20 mouse cellular contexts compared by ENCODE assay signal in the genomic region with DNA sequence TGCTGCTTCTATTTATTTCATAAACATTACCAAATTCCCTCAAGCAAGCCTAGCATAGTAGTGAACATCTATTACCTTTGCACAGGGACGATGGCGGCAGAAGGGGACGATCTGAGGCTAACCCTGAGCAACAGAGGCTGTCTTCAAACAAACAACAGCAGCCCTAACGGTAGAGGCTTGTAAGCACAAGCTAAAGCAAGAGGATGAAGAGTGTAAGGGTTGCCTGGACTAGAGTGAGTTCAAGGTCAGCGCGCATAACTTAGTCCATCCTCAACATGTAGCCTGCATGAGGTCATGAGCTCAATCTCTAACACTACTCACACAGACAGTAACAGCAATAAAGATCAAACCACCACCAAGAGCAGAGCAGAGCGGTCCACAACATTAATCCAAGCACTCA.
"Had no signal": no experiment of that assay in that cellular context is flagged by ENCODE, and none has a peak within 500 bp of the region (broad histone marks: within the 10 kb centered on the region; RNA-seq: fewer than 3 reads in every experiment).

No protein-coding gene starts in this region.

- H3K9ac ChIP-seq: kidney, embryonic 15.5 days; limb, embryonic 12.5 days; limb, embryonic 15.5 days; liver, embryonic 14.5 days; liver, postnatal 0 days; lung, embryonic 14.5 days; stomach, embryonic 15.5 days had no signal

- H3K4me1 ChIP-seq: stomach, embryonic 15.5 days had no signal

- H3K27me3 ChIP-seq: kidney, embryonic 15.5 days; limb, embryonic 12.5 days; limb, embryonic 15.5 days; stomach, embryonic 15.5 days had no signal

- DNase-seq: kidney, adult 8-10 months; kidney, postnatal 10 days; kidney, postnatal 36 days; left cerebral cortex, postnatal 4 days; liver, postnatal 0 days; lung, embryonic 14.5 days; midbrain, embryonic 14.5 days; retina, postnatal 1 day; right cerebral cortex, postnatal 25 days; spleen, adult 18-20 months; thymus, postnatal 25 days had no signal

- H3K9me3 ChIP-seq: kidney, embryonic 15.5 days; limb, embryonic 12.5 days; limb, embryonic 15.5 days; stomach, embryonic 15.5 days had no signal

- ATAC-seq: liver, postnatal 0 days; lung, postnatal 0 days had no signal

- H3K27ac ChIP-seq: kidney, embryonic 15.5 days; limb, embryonic 12.5 days; limb, embryonic 15.5 days; liver, embryonic 14.5 days; macrophage; stomach, embryonic 15.5 days had no signal

- H3K4me3 ChIP-seq: kidney, embryonic 15.5 days; limb, embryonic 12.5 days; limb, embryonic 15.5 days; stomach, embryonic 15.5 days had no signal

- H3K4me2 ChIP-seq: kidney, embryonic 15.5 days; limb, embryonic 12.5 days; limb, embryonic 15.5 days; liver, embryonic 11.5 days; lung, embryonic 14.5 days; midbrain, embryonic 11.5 days; stomach, embryonic 15.5 days had no signal
